Mouse (Mus musculus) ovary, adult 18-20 months (tissue): ENCODE results near the gene Tmem255a.

Experiments
- DNase-seq: peaks from one replicate; pipeline ENCODE4 v3.0.0; 2022; ENCODE audit warnings: low spot score, mixed read lengths

The Tmem255a gene

DNA sequence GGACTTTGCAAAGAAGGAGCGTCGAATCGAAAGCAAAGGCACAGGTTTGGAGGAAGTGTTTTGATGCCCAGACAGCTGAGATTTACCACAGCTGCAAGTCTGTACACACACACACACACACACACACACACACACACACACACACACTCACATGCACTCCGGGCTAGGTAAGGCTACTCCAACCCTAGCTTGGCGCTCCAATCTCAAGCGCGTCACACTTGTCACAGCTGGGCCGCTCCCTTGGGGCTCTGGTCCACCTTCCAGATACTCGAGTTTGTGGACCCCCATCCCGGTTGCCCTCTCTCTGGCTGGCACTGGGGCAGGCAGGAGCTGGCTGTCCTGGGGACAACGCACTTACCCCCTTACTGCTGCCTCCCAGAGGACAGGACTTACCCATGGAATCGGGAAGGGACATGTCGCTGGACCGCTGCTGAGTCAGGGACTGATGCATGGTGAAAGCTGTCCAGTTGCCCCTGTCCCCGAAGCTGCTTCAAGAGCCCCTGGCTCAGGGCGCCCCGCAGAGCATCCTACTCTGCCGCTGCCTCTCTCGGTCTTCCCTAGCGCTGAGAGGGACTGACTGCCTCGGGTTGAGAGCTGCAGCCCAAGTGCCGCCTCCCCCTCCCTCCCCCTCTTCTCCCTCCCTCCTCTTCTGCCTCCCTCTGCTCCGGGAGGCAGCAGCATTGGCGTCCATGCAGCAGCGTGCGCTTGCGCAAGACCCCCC lies at the start of gene Tmem255a:
Gene Tmem255a, minus strand, starts transcription at position 589 of the 721 bp plus-strand sequence.
- no peak for DNase-seq

- no peak for DNase-seq
These were observed 7.4 kb upstream of the Tmem255a start for GRCm38 (mm10) chrX:38259610-38260009.

DNA sequence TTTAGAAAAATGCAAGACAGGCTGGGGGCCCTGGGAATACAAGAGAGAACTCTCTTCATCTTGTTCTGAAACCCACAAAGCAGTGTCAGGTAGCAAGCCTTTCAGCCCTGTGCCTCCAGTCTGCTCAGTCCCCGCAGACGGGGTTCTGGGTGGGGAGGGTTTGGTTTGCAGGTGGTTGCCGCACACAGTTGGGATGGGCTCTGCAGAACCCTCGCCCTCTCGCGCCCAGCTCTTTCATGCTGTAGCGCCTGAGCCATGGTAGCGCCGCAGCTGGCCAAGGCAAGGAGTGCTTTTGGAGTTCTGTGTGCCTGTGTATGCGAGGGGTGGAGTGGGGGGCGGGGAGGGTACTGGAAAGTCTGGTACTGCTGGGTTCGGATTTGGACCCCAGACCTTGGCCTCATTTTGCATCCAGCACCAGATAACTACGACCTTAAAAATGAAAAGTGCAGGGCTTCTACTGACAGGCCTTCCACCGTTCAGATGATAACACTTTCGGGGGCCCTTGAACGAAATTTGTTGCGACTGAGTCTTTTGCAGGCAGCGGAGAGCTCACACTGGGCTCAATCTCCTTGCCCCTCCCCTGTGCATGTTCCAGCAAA lies 1.8 kb downstream of the Tmem255a start:
- DNase-seq: no peak

DNA sequence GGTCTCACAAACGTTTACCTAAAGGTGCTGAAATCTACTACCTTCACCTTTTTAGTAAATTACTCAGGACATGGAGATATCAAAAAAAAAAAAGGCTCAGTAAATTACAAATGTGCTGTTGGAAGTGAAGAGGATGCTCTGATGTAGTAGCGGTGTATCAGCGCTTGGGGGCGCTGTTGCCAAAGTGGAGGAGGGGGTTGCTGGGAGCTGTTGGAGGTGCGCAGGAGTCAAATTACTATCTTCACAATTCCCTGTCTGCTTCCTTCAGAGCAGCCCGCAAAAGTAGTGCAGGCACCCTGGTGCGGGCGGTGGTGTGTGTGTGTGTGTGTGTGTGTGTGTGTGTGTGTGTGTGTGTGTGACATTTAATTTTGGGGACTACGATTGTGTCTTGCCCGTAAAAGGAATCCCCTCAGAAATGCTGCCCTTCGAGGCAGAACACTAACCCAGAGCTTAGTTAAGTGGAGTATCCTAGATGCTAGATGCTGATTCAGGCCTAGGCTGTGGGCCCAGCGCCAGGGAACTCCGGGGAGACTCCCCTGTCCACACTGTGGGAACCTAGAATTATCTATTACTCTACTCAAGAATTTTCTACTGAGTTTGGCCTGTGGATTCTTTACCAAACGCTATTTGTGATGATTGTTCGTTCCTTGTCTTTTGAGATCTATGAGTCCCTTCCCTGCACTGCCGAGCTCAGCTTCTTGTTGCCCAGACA lies 2.4 kb downstream of the Tmem255a start:
- no peak for DNase-seq

DNA sequence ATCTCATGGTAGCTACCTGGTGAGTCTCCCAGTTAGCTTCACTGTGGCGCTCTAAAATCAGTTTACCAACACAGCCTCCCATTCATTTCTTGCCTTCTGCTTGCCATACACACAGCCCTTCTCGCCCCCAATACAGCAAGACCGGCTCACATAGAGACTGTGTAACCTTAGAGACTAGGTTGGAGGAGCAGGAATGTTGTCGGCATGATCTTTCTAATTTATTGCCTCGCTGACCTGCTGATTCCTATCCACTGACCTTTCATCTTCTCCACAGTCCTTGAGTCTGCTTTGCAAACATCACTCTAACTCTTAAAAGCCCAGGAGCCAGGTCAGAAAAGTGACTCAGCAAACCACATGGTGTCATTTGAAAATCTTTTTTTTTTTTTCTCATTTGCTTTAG lies 4.6 kb downstream of the Tmem255a start:
- no peak for DNase-seq

DNA sequence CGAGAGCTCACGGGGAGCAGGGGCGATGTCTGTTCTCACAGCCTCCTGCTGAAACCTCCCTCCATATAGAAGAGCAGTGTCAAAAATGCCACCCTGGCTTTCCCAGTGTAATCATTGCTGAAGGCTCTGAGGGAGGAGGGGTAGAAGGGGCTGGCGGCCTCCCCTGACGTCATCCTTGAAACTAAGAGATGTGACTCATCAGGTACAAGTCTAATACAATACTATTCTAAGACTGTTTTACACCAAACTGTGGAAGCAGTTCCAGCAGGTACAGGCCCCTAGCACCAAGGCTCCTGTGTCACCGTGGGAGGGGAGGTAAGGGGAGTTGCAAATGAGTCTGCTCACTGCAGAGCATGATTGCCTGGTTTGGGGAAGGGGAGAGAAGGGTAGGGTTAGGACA lies 5.1 kb downstream of the Tmem255a start:
- no peak for DNase-seq

GRCm38 (mm10) chrX:38237731-38238130 lies 14.5 kb downstream of the Tmem255a start:
- DNase-seq: no peak

GRCm38 (mm10) chrX:38229888-38230287 lies 22.4 kb downstream of the Tmem255a start:
- DNase-seq: no peak

DNA sequence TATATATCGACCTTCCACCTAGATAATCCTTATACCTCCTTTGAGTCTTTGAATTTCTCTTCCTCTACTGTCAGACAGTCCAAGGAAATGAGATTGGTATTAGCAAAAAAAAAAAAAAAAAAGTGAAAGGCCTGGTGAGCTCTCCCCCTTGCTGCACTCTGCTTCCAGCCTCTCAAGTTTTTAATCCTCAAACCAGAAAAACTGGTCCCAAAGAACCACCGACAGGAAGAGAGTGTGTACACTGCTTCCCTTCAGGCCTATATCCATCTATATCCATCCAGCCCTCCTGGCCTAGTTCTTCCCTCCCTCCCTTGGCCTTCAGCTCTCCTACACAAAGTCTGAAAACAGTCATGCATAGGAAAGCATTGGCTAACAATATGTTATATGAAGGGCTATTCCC lies 29.5 kb downstream of the Tmem255a start:
- no peak for DNase-seq

DNA sequence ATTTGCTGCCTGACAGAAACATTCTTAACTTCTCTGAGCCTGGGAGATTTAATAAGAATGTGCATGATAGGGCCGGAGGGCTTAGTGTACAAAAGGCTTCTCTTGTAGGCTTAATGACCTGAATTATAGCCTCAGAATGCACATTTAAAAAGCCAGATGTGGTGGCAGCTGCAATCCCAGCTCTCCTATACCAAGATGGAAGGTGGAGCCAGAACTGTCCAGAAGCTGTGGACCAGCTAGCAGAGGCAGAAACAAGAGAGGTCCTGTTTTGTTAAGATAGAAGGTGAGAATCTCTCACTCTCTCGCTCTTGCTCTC lies 34.6 kb downstream of the Tmem255a start:
- DNase-seq: no peak

DNA sequence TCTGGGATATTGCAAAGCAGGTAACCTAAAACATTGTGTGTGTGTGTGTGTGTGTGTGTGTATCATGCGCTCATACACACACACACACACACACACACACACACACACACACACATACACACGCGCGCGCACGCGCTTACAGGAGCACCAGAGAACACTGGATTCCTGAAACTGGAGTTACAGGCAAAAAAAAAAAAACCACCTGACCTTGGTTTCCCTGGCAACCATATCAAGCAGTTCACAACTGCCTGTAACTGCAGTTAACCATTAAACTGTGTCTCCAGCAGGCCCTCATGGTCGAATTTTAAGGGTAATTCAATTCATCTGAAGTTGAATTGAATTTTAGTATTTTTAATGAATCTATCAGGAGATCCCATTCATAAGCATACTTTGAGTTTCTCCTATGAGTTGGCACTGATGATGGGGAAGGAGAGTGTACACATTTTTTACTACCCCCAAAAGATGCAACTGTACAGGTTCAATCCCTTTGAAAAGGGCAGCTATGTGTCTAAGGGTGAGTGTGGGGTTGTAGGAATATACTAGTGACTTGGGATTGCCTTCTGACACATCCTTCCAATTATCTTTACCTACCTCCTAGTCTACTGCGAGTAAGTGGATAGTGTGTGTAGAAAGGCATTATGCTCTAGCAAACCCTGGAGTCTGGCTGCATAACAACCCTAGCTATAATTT lies 35.1 kb downstream of the Tmem255a start:
- DNase-seq: peak; percentile 4

GRCm38 (mm10) chrX:38207392-38207791 lies 44.8 kb downstream of the Tmem255a start:
- no peak for DNase-seq

DNA sequence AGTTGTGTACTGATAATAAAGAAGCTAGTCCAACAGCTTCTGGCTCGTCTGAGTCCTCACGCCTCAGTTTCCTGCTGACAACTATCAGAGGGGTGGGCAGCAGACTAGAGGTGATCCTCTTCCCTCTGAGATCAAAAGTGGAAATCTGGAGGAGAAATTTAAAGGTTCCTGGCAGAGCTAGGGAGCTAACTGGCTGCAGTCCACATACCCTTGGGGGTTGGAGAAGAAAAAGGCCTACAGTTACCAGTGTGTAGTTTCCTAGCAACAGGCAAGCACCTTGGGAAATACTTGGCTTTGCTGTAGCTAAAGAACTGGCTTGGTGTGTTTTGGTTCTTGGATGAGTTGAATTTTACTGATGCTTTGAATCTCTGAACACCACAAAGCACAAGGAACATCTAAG lies 50.4 kb downstream of the Tmem255a start:
- DNase-seq: no peak

DNA sequence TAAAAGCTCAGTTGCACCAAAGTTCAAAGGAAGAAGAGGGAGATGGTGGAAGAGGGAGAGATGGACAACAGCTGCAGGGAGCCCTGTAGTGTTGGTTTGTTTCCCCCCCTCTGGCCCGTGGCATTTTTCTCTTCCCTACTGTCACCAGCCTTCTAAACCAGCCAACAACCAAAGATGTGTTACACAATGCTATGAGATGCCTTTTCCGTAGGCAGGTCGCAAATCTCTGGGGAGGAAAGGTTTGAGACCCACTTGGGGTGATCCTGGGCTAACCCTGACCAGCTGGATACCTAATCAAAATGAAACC lies 61.8 kb downstream of the Tmem255a start:
- DNase-seq: no peak

GRCm38 (mm10) chrX:38189552-38190457 lies 62.4 kb downstream of the Tmem255a start, which contains the start of gene Zbtb33:
Gene Zbtb33, plus strand, starts transcription at chrX:38189793.
- DNase-seq: peak; percentile 70

DNA sequence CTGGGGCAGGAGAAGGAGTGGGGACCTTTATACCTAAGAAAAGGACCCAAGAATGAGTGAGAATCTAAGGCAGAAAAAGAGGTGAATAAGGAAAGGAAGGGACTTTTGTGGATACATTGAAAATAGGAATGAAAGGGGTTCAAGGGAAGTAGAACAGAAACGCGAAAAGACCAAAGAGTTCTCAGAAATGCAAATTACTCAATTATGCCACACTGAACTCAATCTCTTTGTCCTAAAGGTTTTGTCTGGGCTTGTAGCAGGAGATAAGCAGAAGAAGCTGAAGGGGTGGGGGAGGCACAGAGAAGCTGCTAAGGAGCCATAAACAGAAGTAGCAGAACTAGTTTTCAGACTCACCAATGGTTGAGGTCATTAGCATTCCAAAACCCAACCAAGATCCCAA lies 66.7 kb downstream of the Tmem255a start:
- no peak for DNase-seq

DNA sequence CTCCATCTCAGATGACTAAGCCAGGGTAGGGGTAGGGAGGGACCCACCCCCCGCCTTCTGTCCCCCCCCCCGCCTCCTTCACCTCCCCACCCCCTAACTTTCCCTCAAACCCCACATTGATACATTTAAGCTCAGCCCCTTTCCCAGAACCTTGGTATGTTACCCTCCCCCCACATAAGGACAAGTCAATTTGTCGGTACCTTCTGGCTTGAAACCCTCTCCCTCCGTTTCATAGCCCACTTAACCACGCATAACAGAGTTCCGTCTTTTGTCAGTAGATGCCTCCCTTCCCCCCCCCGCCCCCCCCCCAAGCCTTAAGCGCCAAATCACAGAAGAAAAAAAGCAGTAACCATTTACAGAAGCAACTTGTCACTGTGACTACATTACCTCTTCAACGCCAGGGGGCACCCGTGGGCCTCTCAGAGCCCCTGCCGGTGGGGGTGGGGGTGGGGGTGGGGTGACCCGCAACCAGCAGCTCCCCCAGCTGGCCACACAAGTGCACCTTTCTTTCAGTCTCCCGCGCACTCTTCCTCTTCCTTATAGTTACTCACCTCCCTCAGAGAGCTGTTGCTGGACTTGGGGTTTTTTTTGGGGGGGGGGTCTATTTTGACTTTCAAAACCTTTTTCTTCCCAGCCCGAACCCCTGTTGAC lies 70.5 kb downstream of the Tmem255a start:
- peak; percentile 7 for DNase-seq

- no peak for DNase-seq
These were observed 71.3 kb downstream of the Tmem255a start for GRCm38 (mm10) chrX:38180656-38181607.

- DNase-seq: peak; percentile 65
These were observed 72.3 kb downstream of the Tmem255a start for GRCm38 (mm10) chrX:38179891-38180310.

DNA sequence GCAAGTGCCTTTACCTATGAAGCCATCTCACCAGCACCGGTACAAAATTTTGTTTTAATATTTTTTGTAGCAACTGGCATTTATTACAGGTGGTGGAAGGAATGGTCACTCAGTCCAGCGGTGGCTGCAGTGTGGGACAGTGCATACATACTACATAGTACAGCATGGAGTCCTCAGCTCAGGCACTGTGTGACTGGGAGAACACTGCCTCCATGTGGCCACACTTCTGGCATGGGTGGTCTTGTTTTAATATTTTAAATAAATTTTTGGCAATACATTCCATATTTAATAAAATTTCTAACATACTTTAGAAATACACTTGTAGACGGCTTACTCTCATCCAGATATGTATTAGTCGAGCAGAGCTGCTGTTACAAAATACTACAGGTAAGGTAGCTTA lies 85.6 kb downstream of the Tmem255a start:
- no peak for DNase-seq
